Mouse (Mus musculus) urinary bladder, postnatal 36 days (tissue): Measurements from ENCODE around the gene Diablo.

Experiments used
- DNase-seq, 2 experiments: peaks; one replicate each; pipeline ENCODE4 v3.0.0; 2022; ENCODE audit warnings: low spot score in 2 of 2, mixed read lengths in 1 of 2

Diablo gene

GRCm38 (mm10) chr5:123501973-123502372 is 22.0 kb downstream of the Diablo start:
- no peak for DNase-seq

- DNase-seq, result no peak
Observed at GRCm38 (mm10) chr5:123499717-123500116, 24.3 kb downstream of the Diablo start.

GRCm38 (mm10) chr5:123489935-123490334 is 34.0 kb downstream of the Diablo start:
- peak in 1 of 2 experiments; percentile 32 for DNase-seq

DNA sequence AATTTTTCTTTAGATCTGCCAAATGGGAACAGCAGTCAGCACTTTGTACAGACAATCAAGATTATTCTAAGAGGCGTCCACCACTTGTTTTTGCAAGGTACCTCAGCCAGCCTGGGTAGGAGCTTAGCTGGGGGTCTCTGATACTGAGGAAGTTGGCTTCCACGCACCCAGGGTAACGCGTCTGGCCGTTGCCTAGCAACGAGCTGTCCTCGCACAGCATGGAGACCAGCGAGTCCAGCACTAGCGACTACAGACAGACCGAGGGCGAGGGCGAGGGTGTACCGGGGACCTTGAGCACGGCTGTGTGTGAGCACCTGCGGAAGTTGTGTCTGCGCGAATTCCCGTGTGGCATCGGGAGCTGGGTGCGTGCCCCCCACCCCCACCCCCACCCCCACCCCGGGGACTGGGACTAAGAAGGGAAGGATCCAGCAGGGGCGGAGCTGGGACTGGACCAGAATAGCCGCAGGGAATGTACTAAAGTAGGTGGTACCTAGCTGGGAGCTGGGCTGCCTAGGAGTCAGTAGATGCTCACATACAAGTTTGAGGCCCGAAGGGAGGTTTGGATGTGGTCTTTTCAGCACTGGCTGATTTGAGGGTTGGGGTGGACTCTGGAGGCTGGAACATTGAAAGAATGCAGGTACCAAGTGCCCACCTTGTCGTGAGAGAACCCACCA is 34.7 kb downstream of the Diablo start, which contains the start of the genes Lrrc43 and Il31:
TSS of gene Lrrc43 (plus strand) at position 194 of the 674 bp plus-strand sequence.
TSS of gene Il31 (minus strand) at position 378 of the 674 bp plus-strand sequence.
- no peak for DNase-seq

DNA sequence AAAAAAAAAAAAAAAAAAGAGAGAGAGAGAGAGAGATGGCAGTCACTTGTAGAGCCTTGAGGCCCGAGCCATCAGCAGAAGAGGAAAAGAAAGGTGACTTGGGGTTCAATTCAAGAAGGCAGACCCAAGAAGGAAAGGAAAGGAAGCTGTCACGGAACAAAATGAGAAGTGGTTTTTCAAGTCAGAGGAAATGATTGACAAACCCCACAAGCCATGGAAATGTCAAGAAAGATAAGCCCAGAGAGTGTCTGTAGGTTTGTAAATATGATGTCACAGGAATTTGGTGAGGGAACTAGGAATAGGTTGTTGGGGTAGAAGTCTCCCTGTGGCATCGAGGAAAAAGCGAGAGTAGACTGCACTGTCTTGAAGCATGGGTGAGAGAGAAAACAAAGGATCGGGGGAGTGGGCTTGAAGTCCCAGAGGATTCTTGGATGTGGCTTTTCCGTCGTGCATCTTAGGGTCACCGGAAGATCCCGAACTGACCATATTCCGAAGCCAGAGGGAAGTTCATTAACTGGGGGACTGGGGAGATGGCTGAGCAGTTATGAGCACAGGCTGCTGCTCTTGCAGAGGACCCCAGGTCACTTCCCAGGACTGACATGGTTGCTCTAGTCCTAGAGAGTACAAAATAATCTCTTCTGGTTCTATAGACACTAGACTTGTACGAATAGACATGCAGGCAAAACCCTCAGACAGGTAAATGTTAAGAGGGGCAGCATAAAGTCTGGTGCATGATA is 36.1 kb downstream of the Diablo start:
- DNase-seq, result no peak

GRCm38 (mm10) chr5:123473817-123474216 is 50.2 kb downstream of the Diablo start:
- no peak for DNase-seq

DNA sequence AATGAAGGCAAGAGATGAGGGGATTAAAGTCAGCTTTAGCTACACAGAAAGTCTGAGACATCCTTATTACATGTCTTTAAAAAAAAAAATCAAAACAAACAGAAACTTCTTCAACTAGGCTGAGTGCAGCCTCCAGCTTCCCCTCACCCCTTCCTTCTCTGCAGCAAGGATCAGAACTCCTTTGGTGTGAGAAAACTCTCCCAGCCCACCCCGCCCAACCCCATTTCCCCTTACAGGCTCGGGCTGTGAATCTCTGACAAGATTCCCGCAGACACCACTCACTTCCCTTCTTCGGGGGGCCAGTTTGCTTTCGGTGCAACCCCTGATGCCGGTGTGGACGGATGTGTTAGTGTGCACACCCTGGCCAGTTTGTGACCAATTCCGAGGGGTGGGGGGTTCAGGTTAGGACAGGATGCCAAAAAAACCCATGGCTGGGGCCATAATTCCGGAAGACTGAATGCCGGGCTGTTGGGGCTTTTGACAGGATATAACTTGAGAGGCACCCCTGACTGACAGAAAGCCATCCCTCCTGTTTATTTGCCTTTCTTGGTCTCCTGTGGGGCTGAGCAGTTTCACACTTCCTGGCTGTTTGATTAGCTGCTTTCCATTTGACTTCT is 53.1 kb downstream of the Diablo start:
- DNase-seq, result no peak

DNA sequence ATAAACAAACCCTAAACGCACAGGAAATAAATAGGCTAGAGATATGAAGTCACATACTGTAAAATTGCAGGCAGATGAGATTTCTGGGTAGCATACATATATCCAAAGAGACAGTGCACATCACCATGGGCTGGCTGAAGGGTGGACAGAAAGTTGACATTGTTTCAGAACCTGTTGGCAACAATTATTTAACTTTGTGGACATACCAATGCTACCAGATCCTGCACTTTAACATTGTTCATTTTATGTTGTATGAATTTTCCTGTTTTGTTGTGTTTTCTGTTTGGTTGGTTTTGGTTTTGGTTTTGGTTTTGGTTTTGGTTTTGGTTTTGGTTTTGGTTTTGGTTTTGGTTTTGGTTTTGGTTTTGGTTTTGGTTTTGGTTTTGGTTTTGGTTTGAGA is 59.3 kb downstream of the Diablo start:
- DNase-seq, result no peak

- no peak for DNase-seq
Observed at GRCm38 (mm10) chr5:123461420-123461819, 62.6 kb downstream of the Diablo start.
